Mouse (Mus musculus) midbrain, embryonic 14.5 days (tissue): ENCODE results near the gene Pcnx2. TPM values are rescaled to one million over a fixed set of nuclear protein-coding genes. Genes with fewer than 3 reads are reported as not detected.

Source experiments
- ATAC-seq: fragments of 200-750 bp; cut with Nextera tagmentation; 2 replicates; pipeline ENCODE4 v1.8.0; 2017; ENCODE audit warnings: moderate number of reproducible peaks, moderate library complexity; ENCODE audit not compliant: low FRiP score, low TSS enrichment
- DNase-seq: peaks from one replicate; pipeline ENCODE4 v3.0.0-alpha.2; 2015
- H3K27ac ChIP-seq: fragments of 300-500 bp; sonication (generic); replicated peaks from 2 replicates; pipeline ENCODE4 v1.5.1; 2014; ENCODE audit warnings: mild to moderate bottlenecking, low read depth, low read length, moderate library complexity
- H3K27me3 ChIP-seq: fragments of 300-500 bp; sonication (generic); 2 replicates; pipeline ENCODE4 v1.6.1; 2014; ENCODE audit warnings: low read length, control low read depth, mixed read lengths; ENCODE audit not compliant: control insufficient read depth, insufficient read depth
- H3K36me3 ChIP-seq: fragments of 300-500 bp; sonication (generic); 2 replicates; pipeline ENCODE4 v1.6.1; 2014; ENCODE audit warnings: low read length, control low read depth; ENCODE audit not compliant: control insufficient read depth, insufficient read depth
- H3K4me1 ChIP-seq: fragments of 300-500 bp; sonication (generic); 2 replicates; pipeline ENCODE4 v1.6.1; 2014; ENCODE audit warnings: mild to moderate bottlenecking, antibody characterized with exemption, low read length, control low read depth; ENCODE audit not compliant: control insufficient read depth, insufficient read depth
- H3K4me2 ChIP-seq: fragments of 300-500 bp; sonication (generic); 2 replicates; pipeline ENCODE4 v1.6.1; 2014; ENCODE audit warnings: mild to moderate bottlenecking, low read length, moderate library complexity
- H3K4me3 ChIP-seq: fragments of 300-500 bp; sonication (generic); replicated peaks from 2 replicates; pipeline ENCODE4 v1.5.1; 2014; ENCODE audit warnings: low read depth, low read length
- H3K9ac ChIP-seq: fragments of 300-500 bp; sonication (generic); replicated peaks from 2 replicates; pipeline ENCODE4 v1.6.1; 2014; ENCODE audit warnings: mild to moderate bottlenecking, low read length, moderate library complexity
- H3K9me3 ChIP-seq: fragments of 300-500 bp; sonication (generic); 2 replicates; pipeline ENCODE4 v1.6.1; 2016; ENCODE audit warnings: low read length, control low read depth, mixed read lengths; ENCODE audit not compliant: control insufficient read depth
- WGBS: fragments of 180-500 bp; shearing (Covaris S2); extraction: QIAGEN DNeasy Blood & Tissue Kit; methylation state at CpG from one replicate; pipeline ENCODE4 v1.1.7; 2014; 5-methylcytosine and 5-hydroxymethylcytosine counted together
- polyA plus RNA-seq: library from polyadenylated mRNA; unstranded; fragments of >200 nt; fragmentation: Nextera tagmentation; extraction: Ambion mirVana; gene quantifications from 2 replicates; pipeline ENCODE4 v1.2.1, GENCODE M21; 2014

The Pcnx2 gene
- polyA plus RNA-seq, 1 experiment from 2014 or later: 3.9 TPM

DNA sequence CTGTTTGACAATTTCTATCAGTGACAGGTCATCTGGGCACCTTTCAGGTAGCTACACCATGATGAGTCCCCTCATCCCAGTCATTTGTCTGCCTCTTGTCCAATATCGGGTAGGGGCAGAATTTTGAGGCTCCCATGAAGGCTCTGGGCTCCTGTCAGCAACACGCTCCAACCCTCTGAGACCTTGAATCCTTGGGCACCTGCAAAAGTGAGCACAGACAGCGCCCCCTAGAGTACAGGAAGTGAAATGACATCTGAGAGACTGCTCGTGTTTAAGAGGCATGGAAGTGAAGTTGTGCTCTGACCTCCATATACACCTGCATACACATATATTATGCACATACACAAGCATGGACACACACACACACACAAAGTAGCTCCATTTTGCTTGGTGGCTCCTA, 179.2 kb downstream of the Pcnx2 start:
- Histone ChIP-seq H3K4me1 (peaks cover 5% of the 10 kb centered on the region; the same call in 1 of the 2 replicates), H3K9me3 (no peaks in the 10 kb centered on the region), H3K4me2 (no peak overlapping the region), H3K4me3 (no peak overlapping the region), H3K27ac (no peak overlapping the region), H3K36me3 (no peaks in the 10 kb centered on the region), H3K9ac (no peak overlapping the region), H3K27me3 (no peaks in the 10 kb centered on the region)
- ATAC-seq (no peak), DNase-seq (no peak)
- WGBS: 62% methylated on average over 4 of the region's 4 CpGs

DNA sequence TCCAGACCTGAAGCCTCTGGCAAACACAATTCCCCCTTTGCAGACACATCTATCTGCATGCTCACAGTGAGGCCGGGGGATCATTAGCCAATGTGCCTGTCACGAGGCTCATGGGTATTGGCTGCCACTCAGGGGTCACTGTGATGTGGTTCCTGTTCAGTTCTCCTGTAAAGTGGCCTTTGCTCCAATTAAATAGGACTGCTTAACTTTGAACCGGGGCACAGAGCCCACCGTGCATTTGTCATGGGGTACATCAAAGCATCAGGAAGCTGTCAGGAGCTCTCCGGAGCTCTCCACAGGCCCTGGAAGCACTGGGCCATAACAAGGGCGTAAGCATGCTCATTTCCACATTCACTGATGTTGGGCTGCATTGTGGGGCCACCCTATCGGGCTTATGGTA, 181.5 kb downstream of the Pcnx2 start:
- H3K27ac ChIP-seq: no peak overlapping the region
- ATAC-seq (no peak), DNase-seq (peak; percentile 33)

GRCm38 (mm10) chr8:125716211-125716610, 181.9 kb downstream of the Pcnx2 start:
- no peak for ATAC-seq
- Histone ChIP-seq H3K9me3 (no peaks in the 10 kb centered on the region), H3K4me3 (no peak overlapping the region), H3K36me3 (no peaks in the 10 kb centered on the region), H3K27ac (0 out of 2 replicates have a peak overlapping the region, but pooled peaks have one; percentile 22), H3K27me3 (no peaks in the 10 kb centered on the region), H3K9ac (no peak overlapping the region), H3K4me2 (no peak overlapping the region), H3K4me1 (peaks cover 5% of the 10 kb centered on the region; the same call in 1 of the 2 replicates)
- peak; percentile 37 for DNase-seq
- 22% methylated on average over 4 of the region's 4 CpGs for WGBS

More for the DNA sequence above, 181.5 kb downstream of the Pcnx2 start:
- no peaks in the 10 kb centered on the region for H3K9me3 ChIP-seq
- no peak overlapping the region for H3K9ac ChIP-seq
- 11% methylated on average over 7 of the region's 7 CpGs for WGBS
- no peaks in the 10 kb centered on the region for H3K36me3 ChIP-seq
- no peak overlapping the region for H3K4me3 ChIP-seq
- no peak overlapping the region for H3K4me2 ChIP-seq
- peaks cover 5% of the 10 kb centered on the region; the same call in 1 of the 2 replicates for H3K4me1 ChIP-seq
- no peaks in the 10 kb centered on the region for H3K27me3 ChIP-seq

DNA sequence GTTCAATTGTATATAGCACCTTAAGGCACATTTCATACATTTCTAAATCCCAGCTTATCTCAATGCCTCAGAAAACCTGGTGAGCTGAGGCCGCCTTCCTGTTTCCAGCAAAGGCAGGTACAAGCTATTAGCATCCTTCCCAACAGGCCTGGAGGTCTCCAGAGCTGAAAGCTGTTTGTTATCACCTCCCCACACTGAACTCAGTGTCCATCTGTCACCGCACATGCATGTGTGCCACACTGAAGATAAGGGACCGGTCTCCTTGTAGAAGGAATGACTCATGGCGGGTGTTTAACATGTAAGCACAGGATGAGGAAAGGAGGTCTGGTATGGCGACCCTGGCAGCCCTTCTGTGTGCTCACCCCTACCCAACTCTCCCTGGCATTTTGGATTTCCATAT, 186.6 kb downstream of the Pcnx2 start:
- DNase-seq (no peak), ATAC-seq (no peak)
- Histone ChIP-seq H3K27me3 (no peaks in the 10 kb centered on the region), H3K4me3 (no peak overlapping the region), H3K9me3 (no peaks in the 10 kb centered on the region), H3K4me1 (peaks cover 3% of the 10 kb centered on the region; the same call in 1 of the 2 replicates), H3K27ac (no peak overlapping the region), H3K9ac (no peak overlapping the region), H3K36me3 (no peaks in the 10 kb centered on the region), H3K4me2 (no peak overlapping the region)
- 90% methylated on average over 5 of the region's 5 CpGs for WGBS

DNA sequence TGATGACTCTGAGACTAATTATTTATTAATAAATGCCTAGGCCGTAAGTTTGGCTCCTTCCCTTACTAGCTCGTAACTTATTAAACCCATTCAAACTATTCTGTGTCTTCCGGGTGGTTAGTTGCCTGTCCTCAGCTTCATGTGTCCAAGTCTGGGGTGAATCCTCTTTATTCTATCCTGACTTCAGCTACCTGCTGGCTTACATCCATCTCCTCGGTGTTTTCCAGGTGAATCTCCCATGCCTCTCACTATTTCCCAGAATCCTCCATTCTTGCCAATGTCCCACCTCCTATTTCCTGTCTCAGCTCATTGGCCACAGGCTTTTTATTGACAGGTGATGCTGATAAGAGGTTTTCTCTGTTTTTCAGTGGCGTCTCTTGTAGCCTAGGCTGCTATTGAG, 188.9 kb downstream of the Pcnx2 start:
- no peak overlapping the region for H3K4me3 ChIP-seq
- no peak for ATAC-seq
- no peaks in the 10 kb centered on the region for H3K4me1 ChIP-seq
- no peak overlapping the region for H3K27ac ChIP-seq
- no peak overlapping the region for H3K4me2 ChIP-seq
- 90% methylated on average over 5 of the region's 5 CpGs for WGBS
- H3K9ac ChIP-seq: no peak overlapping the region
- no peaks in the 10 kb centered on the region for H3K9me3 ChIP-seq
- H3K36me3 ChIP-seq: no peaks in the 10 kb centered on the region
- H3K27me3 ChIP-seq: no peaks in the 10 kb centered on the region
- no peak for DNase-seq

DNA sequence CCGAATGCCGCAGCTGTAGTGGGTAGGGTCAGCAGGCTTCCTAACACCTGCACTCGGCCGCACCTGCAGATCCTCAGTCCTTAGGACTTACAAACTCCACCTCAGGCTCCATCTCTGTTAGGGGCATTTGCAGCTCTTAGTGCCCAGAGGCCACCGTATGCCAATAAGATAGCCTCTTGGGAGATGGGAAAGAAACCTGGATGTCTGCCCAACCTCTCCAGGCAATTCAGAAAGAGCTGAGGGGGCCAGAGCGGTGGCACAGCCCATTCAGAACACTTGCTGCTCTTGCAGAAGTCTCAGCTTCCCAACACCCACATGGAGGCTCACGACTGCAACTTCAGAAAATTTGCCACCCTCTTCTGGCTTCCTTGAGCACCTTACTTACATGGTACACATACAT, 192.3 kb downstream of the Pcnx2 start:
- H3K4me3 ChIP-seq: no peak overlapping the region
- H3K4me2 ChIP-seq: no peak overlapping the region
- H3K9me3 ChIP-seq: no peaks in the 10 kb centered on the region
- DNase-seq: peak; percentile 37
- WGBS: 85% methylated on average over 7 of the region's 7 CpGs
- H3K9ac ChIP-seq: no peak overlapping the region
- no peak for ATAC-seq
- no peaks in the 10 kb centered on the region for H3K4me1 ChIP-seq
- no peaks in the 10 kb centered on the region for H3K36me3 ChIP-seq
- H3K27me3 ChIP-seq: no peaks in the 10 kb centered on the region
- H3K27ac ChIP-seq: no peak overlapping the region

DNA sequence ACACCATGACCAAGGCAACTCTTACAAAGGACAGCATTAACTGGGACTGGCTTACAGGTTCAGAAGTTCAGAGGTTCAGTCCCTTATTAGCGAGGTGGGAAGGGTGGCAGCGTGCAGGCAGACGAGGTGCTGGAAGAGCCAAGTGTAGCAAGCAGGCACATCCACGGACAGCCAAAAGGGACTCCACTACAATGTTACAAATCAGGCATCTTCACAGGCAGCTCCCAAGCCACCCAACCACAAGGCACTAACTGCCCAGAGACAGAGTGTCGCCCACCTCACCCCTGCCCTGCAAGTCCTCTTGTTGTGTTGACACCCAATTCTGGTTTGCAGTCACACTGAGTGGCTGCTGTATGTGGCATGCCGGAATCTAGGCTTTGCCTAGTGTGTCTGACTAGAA, 193.7 kb downstream of the Pcnx2 start:
- H3K4me3 ChIP-seq: no peak overlapping the region
- ATAC-seq (no peak), DNase-seq (no peak)
- no peaks in the 10 kb centered on the region for H3K4me1 ChIP-seq
- no peaks in the 10 kb centered on the region for H3K27me3 ChIP-seq
- no peak overlapping the region for H3K27ac ChIP-seq
- WGBS: 87% methylated on average over 6 of the region's 6 CpGs
- H3K4me2 ChIP-seq: no peak overlapping the region
- no peaks in the 10 kb centered on the region for H3K9me3 ChIP-seq
- no peaks in the 10 kb centered on the region for H3K36me3 ChIP-seq
- no peak overlapping the region for H3K9ac ChIP-seq

GRCm38 (mm10) chr8:125702868-125703473, 195.1 kb downstream of the Pcnx2 start:
- Histone ChIP-seq H3K36me3 (no peaks in the 10 kb centered on the region), H3K9me3 (no peaks in the 10 kb centered on the region), H3K4me2 (no peak overlapping the region), H3K27ac (no peak overlapping the region), H3K27me3 (no peaks in the 10 kb centered on the region), H3K9ac (no peak overlapping the region), H3K4me3 (no peak overlapping the region), H3K4me1 (no peaks in the 10 kb centered on the region)
- WGBS: 69% methylated on average over 15 of the region's 15 CpGs
- DNase-seq: no peak
- no peak for ATAC-seq
